Mouse (Mus musculus): Measurements from ENCODE around the gene BC005537. TPM values are rescaled to one million over a fixed set of nuclear protein-coding genes. Genes with fewer than 3 reads are reported as not detected.

BC005537 gene
- 52.2 and 61.8 TPM in 2 replicates for total RNA-seq (2014; rRNA removed)
- polyA plus RNA-seq (2015; fragmentation: Nextera tagmentation; extraction: Ambion mirVana), result 16.3 and 18.2 TPM in 2 replicates

DNA sequence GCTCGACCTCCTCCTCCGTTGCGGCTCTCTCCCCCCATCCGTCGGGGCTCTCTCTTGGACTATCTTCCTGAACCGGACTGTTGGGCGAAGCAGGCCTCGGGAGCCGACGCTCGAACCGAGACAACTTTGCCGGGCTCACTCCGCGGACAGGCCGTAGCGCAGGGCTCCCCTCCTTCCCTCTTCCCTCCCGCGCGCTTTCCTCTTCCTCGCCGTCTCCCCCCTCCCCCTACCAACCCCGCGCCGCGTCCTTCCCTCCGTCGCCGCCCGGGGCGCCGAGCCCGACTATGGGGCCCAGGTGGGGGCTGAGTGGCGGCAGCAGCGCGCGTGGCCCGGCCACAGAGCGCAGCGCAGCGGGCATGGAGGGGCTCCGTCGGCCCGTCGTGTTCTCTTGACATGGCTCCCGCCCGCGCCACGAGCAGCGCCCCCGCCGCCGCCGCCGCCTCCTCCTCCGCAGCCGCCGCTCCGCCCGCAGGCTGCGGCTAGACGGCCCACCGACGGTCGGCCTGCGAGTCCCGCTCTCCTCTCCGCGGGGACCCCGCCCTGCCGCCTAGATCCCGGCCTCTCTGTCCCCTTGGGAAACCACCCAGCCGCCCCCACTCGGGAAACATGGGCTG, at the start of gene BC005537:
Gene BC005537, plus strand, starts transcription at position 350 of the 614 bp plus-strand sequence.
- peaks cover 2% of the 10 kb centered on the region; the same call in 1 of the 2 replicates for H3K36me3 ChIP-seq (ENCODE audit: insufficient read depth, low read length)
- H3K27ac ChIP-seq (ENCODE audit: low read depth, low read length), result peak within 1 kb of the TSS; percentile 99
- H3K4me1 ChIP-seq (ENCODE audit: insufficient read depth, low read length), result peaks cover 16% of the 10 kb centered on the region
- H3K4me2 ChIP-seq (ENCODE audit: low read depth, low read length, poor library complexity, severe bottlenecking), result peak within 1 kb of the TSS; percentile 86
- DNase-seq (ENCODE audit: low spot score), result peak; percentile 51
- 1% methylated on average over 49 of the region's 74 CpGs for WGBS
- H3K9me3 ChIP-seq (ENCODE audit: low read length), result no peaks in the 10 kb centered on the region
- ATAC-seq (ENCODE audit: low FRiP score), result peak; percentile 75
- peak; percentile 50 for TF ChIP-seq CTCF (IDR thresholded peaks at IDR 0.05)
- peak within 1 kb of the TSS; percentile 79 for H3K9ac ChIP-seq (replicated peaks; ENCODE audit: low read length, poor library complexity, severe bottlenecking)
- peak within 1 kb of the TSS; percentile 91 for H3K4me3 ChIP-seq (ENCODE audit: low read depth, low read length)
- H3K27me3 ChIP-seq (ENCODE audit: insufficient read depth, low read length), result no peaks in the 10 kb centered on the region

DNA sequence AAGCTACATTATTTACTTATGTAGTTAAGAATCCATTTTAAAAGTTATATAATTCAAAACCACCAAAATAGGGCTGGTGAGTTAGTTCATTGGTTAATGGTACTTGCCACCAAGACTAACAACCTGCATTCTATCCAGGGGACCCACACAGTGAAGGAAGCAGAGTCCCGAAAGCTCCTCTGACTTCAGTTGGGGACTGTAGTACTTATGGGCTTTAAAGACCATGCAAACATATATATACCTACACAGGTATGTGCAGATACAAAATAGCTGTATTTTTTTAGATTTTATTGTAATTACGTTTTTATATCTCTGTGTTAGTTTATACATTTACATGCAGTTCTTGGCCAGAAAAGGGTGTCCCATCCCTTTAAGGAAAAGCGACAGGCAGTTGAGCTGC, 44.7 kb upstream of the BC005537 start:
- H3K4me1 ChIP-seq (ENCODE audit: insufficient read depth, low read length), result no peaks in the 10 kb centered on the region
- H3K9me3 ChIP-seq (ENCODE audit: low read length), result no peaks in the 10 kb centered on the region
- ATAC-seq (ENCODE audit: low FRiP score) (no peak), DNase-seq (ENCODE audit: low spot score) (no peak)
- no peak overlapping the region for H3K4me2 ChIP-seq (ENCODE audit: low read depth, low read length, poor library complexity, severe bottlenecking)
- H3K36me3 ChIP-seq (ENCODE audit: insufficient read depth, low read length), result no peaks in the 10 kb centered on the region
- no peak overlapping the region for H3K9ac ChIP-seq (replicated peaks; ENCODE audit: low read length, poor library complexity, severe bottlenecking)
- no peaks in the 10 kb centered on the region for H3K27me3 ChIP-seq (ENCODE audit: insufficient read depth, low read length)
- WGBS, result 99% methylated on average over 3 of the region's 3 CpGs
- H3K4me3 ChIP-seq (ENCODE audit: low read depth, low read length), result no peak overlapping the region
- H3K27ac ChIP-seq (ENCODE audit: low read depth, low read length), result no peak overlapping the region
- TF ChIP-seq CTCF (IDR thresholded peaks at IDR 0.05), result no peak

DNA sequence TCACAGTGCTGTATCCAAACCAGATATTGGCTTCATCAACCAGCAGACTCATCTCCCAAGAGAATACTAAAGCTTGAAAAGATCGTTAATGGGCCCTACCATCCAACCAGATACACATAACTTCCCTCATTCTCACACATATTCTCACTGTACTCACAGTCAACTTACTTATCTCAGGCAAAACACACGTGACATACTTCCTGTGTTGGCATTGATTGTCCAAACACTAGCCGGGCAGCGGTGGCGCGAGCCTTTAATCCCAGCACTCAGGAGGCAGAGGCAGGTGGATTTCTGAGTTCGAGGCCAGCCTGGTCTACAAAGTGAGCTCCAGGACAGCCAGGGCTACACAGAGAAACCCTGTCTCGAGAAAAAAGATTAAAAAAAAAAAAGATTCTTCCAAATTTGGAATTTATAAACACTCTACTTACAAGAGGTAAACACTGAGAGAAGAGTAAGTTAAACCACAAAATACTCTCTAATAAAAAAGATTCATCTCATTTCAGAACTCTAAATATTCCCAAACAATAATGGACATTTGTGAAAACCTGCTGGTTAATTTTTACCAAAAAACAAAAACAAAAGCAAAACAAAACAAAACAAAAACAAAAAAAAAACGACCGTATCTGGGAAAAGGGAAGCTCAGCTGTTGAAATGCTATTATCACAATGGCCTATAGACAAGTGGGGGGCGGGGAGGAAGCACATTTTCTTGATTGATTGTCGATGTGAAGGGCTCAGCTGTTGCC, 43.5 kb upstream of the BC005537 start:
- Histone ChIP-seq H3K27ac (ENCODE audit: low read depth, low read length) (no peak overlapping the region), H3K4me1 (ENCODE audit: insufficient read depth, low read length) (no peaks in the 10 kb centered on the region), H3K9ac (replicated peaks; ENCODE audit: low read length, poor library complexity, severe bottlenecking) (no peak overlapping the region), H3K36me3 (ENCODE audit: insufficient read depth, low read length) (no peaks in the 10 kb centered on the region), H3K27me3 (ENCODE audit: insufficient read depth, low read length) (no peaks in the 10 kb centered on the region), H3K4me2 (ENCODE audit: low read depth, low read length, poor library complexity, severe bottlenecking) (no peak overlapping the region), H3K9me3 (ENCODE audit: low read length) (no peaks in the 10 kb centered on the region), H3K4me3 (ENCODE audit: low read depth, low read length) (no peak overlapping the region)
- no peak for ATAC-seq (ENCODE audit: low FRiP score)
- no peak for DNase-seq (ENCODE audit: low spot score)
- no peak for TF ChIP-seq CTCF (IDR thresholded peaks at IDR 0.05)
- 94% methylated on average over 12 of the region's 12 CpGs for WGBS

DNA sequence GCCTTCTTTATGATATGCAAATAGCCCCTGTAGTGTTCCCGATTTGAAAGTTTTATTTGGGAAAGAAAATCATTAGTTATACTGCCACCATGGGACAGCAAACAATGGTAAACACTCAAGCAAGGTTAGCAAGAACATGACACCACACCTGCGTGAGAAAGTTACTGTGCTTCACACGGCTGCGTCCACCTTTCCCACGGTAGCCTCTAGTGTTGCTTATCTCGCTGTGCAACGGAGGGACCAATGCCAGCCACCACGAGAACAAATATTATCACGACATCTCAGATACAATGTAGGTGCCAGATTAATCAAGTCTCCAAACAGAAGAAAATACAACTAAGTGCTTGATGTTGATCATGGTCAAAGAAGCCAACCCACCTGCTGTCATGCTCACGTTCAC, 42.0 kb upstream of the BC005537 start:
- no peaks in the 10 kb centered on the region for H3K9me3 ChIP-seq (ENCODE audit: low read length)
- H3K27ac ChIP-seq (ENCODE audit: low read depth, low read length), result no peak overlapping the region
- no peak for TF ChIP-seq CTCF (IDR thresholded peaks at IDR 0.05)
- 94% methylated on average over 10 of the region's 10 CpGs for WGBS
- H3K27me3 ChIP-seq (ENCODE audit: insufficient read depth, low read length), result no peaks in the 10 kb centered on the region
- no peak for ATAC-seq (ENCODE audit: low FRiP score)
- H3K9ac ChIP-seq (replicated peaks; ENCODE audit: low read length, poor library complexity, severe bottlenecking), result no peak overlapping the region
- H3K4me2 ChIP-seq (ENCODE audit: low read depth, low read length, poor library complexity, severe bottlenecking), result no peak overlapping the region
- H3K4me1 ChIP-seq (ENCODE audit: insufficient read depth, low read length), result no peaks in the 10 kb centered on the region
- no peaks in the 10 kb centered on the region for H3K36me3 ChIP-seq (ENCODE audit: insufficient read depth, low read length)
- no peak for DNase-seq (ENCODE audit: low spot score)
- H3K4me3 ChIP-seq (ENCODE audit: low read depth, low read length), result no peak overlapping the region

DNA sequence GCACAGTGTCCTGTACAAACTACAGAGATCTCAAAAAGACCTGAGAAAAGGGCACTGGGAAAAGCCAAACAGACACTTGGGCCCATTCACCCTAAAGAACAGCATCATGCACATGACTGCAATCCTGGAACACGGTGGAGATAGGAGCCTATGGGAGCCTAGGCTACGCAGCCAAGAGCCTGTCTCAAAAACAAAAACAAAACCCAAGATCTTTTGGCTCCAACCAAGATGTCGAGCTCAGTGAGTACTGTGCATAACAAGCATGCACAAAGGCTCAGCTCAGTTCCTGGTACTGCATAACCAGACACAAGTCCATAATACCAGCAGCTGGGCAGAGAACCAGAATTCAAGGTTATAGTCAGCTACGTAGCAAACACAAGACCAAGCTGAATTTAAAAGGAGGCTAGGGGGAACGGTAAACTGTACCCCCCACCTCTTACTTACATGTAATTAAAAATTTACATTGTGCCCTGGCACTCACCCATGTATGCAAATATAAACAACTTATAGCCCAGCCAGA, 41.0 kb upstream of the BC005537 start:
- no peaks in the 10 kb centered on the region for H3K36me3 ChIP-seq (ENCODE audit: insufficient read depth, low read length)
- 62% methylated on average over 5 of the region's 5 CpGs for WGBS
- DNase-seq (ENCODE audit: low spot score) (no peak), ATAC-seq (ENCODE audit: low FRiP score) (no peak)
- no peak overlapping the region for H3K4me2 ChIP-seq (ENCODE audit: low read depth, low read length, poor library complexity, severe bottlenecking)
- H3K4me3 ChIP-seq (ENCODE audit: low read depth, low read length), result no peak overlapping the region
- no peak overlapping the region for H3K9ac ChIP-seq (replicated peaks; ENCODE audit: low read length, poor library complexity, severe bottlenecking)
- H3K4me1 ChIP-seq (ENCODE audit: insufficient read depth, low read length), result no peaks in the 10 kb centered on the region
- no peak overlapping the region for H3K27ac ChIP-seq (ENCODE audit: low read depth, low read length)
- H3K27me3 ChIP-seq (ENCODE audit: insufficient read depth, low read length), result no peaks in the 10 kb centered on the region
- H3K9me3 ChIP-seq (ENCODE audit: low read length), result no peaks in the 10 kb centered on the region
- no peak for TF ChIP-seq CTCF (IDR thresholded peaks at IDR 0.05)

DNA sequence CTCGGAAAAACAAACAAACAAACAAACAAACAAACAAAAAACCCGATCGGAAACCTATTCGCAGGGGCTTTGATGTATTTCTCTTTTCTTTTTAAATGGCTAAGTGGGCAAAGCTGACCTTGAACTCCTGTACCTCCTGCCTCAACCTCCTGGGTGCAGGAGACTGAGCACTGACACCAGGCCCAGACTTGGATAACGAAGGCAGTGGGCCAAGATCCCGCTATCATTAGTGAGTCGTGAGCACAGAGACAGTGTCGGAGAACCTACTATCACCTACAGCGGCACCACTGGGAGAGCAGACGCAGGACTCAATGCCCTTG, 40.4 kb upstream of the BC005537 start:
- H3K36me3 ChIP-seq (ENCODE audit: insufficient read depth, low read length), result no peaks in the 10 kb centered on the region
- ATAC-seq (ENCODE audit: low FRiP score), result peak; percentile 53
- H3K27ac ChIP-seq (ENCODE audit: low read depth, low read length), result no peak overlapping the region
- DNase-seq (ENCODE audit: low spot score), result no peak
- WGBS, result 8% methylated on average over 10 of the region's 10 CpGs
- H3K27me3 ChIP-seq (ENCODE audit: insufficient read depth, low read length), result no peaks in the 10 kb centered on the region
- peak overlapping the region; percentile 76 for H3K4me2 ChIP-seq (ENCODE audit: low read depth, low read length, poor library complexity, severe bottlenecking)
- H3K9ac ChIP-seq (replicated peaks; ENCODE audit: low read length, poor library complexity, severe bottlenecking), result 0 out of 2 replicates have a peak overlapping the region, but pooled peaks have one; percentile 10
- no peaks in the 10 kb centered on the region for H3K9me3 ChIP-seq (ENCODE audit: low read length)
- peak overlapping the region; percentile 89 for H3K4me3 ChIP-seq (ENCODE audit: low read depth, low read length)
- no peak for TF ChIP-seq CTCF (IDR thresholded peaks at IDR 0.05)
- H3K4me1 ChIP-seq (ENCODE audit: insufficient read depth, low read length), result no peaks in the 10 kb centered on the region

Measured in midbrain, postnatal 0 days (tissue).